Mouse (Mus musculus): ENCODE measurements around the gene Ubash3b. TPM values are rescaled to one million over a fixed set of nuclear protein-coding genes. Genes with fewer than 3 reads are reported as not detected.

The Ubash3b gene
- total RNA-seq, 1 experiment = 2.8 TPM

GRCm38 (mm10) chr9:41182550-41182949, 21.1 kb upstream of the Ubash3b start:
- Histone ChIP-seq H3K9me3 (ENCODE audit: control insufficient read depth, insufficient read depth, low read depth, low read length) (no peaks in the 10 kb centered on the region), H3K4me1 (ENCODE audit: control insufficient read depth in 2 of 2, insufficient read depth in 2 of 2, low read length in 2 of 2, poor library complexity in 1 of 2) (no peaks in the 10 kb centered on the region), H3K4me3 (ENCODE audit: insufficient read depth in 1 of 2, low read depth in 1 of 2, low read length in 2 of 2, poor library complexity in 1 of 2, severe bottlenecking in 1 of 2) (no peak overlapping the region), H3K36me3 (ENCODE audit: control insufficient read depth, insufficient read depth, low read length, poor library complexity, severe bottlenecking) (no peaks in the 10 kb centered on the region), H3K9ac (ENCODE audit: insufficient read depth, low read depth, low read length, poor library complexity, severe bottlenecking) (no peak overlapping the region), H3K27ac (ENCODE audit: insufficient read depth, low read depth, low read length, poor library complexity, severe bottlenecking) (no peak overlapping the region)
- in situ Hi-C loops (cut with MboI; ENCODE audit: low sequenced_read_pairs in 2 of 2, unreplicated experiment in 2 of 2) = loop anchor here (10.0 to 25.0 kb wide), 3 partner anchors 128 to 348 kb away; no protein-coding TSS in a partner anchor
- no peak for DNase-seq (ENCODE audit: low read depth, low spot score)
- TF ChIP-seq ZNF384 (IDR thresholded peaks at IDR 0.05; ENCODE audit: low read depth, low read length) (no peak), ZC3H11A (IDR thresholded peaks at IDR 0.05; ENCODE audit: borderline replicate concordance, low read depth, low read length) (no peak; the same call in 1 of the 2 replicates), MAFK (IDR thresholded peaks at IDR 0.05; ENCODE audit: insufficient read depth, low read depth, low read length) (no peak), HCFC1 (IDR thresholded peaks at IDR 0.05; ENCODE audit: borderline replicate concordance, insufficient read depth, low read length) (no peak), CHD2 (IDR thresholded peaks at IDR 0.05; ENCODE audit: low read depth, low read length) (no peak)

DNA sequence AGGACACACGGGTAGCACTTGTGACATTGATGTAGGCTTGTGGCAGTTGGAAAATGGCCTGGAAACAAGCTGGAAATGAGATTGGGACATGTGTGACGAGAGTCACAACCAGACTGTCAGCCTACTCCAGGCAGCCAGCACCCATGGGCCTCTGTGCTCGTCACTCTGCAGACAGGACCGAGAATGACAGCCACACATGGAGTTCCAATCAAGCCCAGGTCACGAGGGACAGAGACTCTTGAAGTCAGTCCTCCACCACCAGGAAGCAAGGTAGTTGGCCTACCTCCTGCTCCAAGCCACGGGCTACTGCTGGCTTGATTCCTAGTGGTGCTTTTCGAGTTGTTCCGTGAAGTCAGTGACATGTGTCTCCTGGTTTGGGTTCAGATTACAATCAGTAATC, 20.3 kb upstream of the Ubash3b start:
- TF ChIP-seq CHD2 (IDR thresholded peaks at IDR 0.05; ENCODE audit: low read depth, low read length) (no peak), ZC3H11A (IDR thresholded peaks at IDR 0.05; ENCODE audit: borderline replicate concordance, low read depth, low read length) (no peak), HCFC1 (IDR thresholded peaks at IDR 0.05; ENCODE audit: borderline replicate concordance, insufficient read depth, low read length) (no peak), MAFK (IDR thresholded peaks at IDR 0.05; ENCODE audit: insufficient read depth, low read depth, low read length) (no peak)
- H3K9ac ChIP-seq (ENCODE audit: insufficient read depth, low read depth, low read length, poor library complexity, severe bottlenecking) = no peak overlapping the region
- in situ Hi-C loops (cut with MboI; ENCODE audit: low sequenced_read_pairs in 2 of 2, unreplicated experiment in 2 of 2) = loop anchor here (10.0 to 25.0 kb wide), 3 partner anchors 127 to 347 kb away; no protein-coding TSS in a partner anchor
- H3K4me3 ChIP-seq (ENCODE audit: insufficient read depth in 1 of 2, low read depth in 1 of 2, low read length in 2 of 2, poor library complexity in 1 of 2, severe bottlenecking in 1 of 2) = no peak overlapping the region
- H3K4me1 ChIP-seq (ENCODE audit: control insufficient read depth in 2 of 2, insufficient read depth in 2 of 2, low read length in 2 of 2, poor library complexity in 1 of 2) = no peaks in the 10 kb centered on the region
- no peak overlapping the region for H3K27ac ChIP-seq (ENCODE audit: insufficient read depth, low read depth, low read length, poor library complexity, severe bottlenecking)
- no peaks in the 10 kb centered on the region for H3K36me3 ChIP-seq (ENCODE audit: control insufficient read depth, insufficient read depth, low read length, poor library complexity, severe bottlenecking)
- DNase-seq (ENCODE audit: low read depth, low spot score) = no peak
- no peaks in the 10 kb centered on the region for H3K9me3 ChIP-seq (ENCODE audit: control insufficient read depth, insufficient read depth, low read depth, low read length)

- H3K4me1 ChIP-seq (ENCODE audit: control insufficient read depth in 2 of 2, insufficient read depth in 2 of 2, low read length in 2 of 2, poor library complexity in 1 of 2) = no peaks in the 10 kb centered on the region
- in situ Hi-C loops (cut with MboI; ENCODE audit: low sequenced_read_pairs in 2 of 2, unreplicated experiment in 2 of 2) = loop anchor here (10.0 to 25.0 kb wide), 3 partner anchors 127 to 347 kb away; no protein-coding TSS in a partner anchor
- H3K27ac ChIP-seq (ENCODE audit: insufficient read depth, low read depth, low read length, poor library complexity, severe bottlenecking) = no peak overlapping the region
- H3K9ac ChIP-seq (ENCODE audit: insufficient read depth, low read depth, low read length, poor library complexity, severe bottlenecking) = no peak overlapping the region
- no peaks in the 10 kb centered on the region for H3K36me3 ChIP-seq (ENCODE audit: control insufficient read depth, insufficient read depth, low read length, poor library complexity, severe bottlenecking)
- no peaks in the 10 kb centered on the region for H3K9me3 ChIP-seq (ENCODE audit: control insufficient read depth, insufficient read depth, low read depth, low read length)
- TF ChIP-seq MAFK (IDR thresholded peaks at IDR 0.05; ENCODE audit: insufficient read depth, low read depth, low read length) (no peak), HCFC1 (IDR thresholded peaks at IDR 0.05; ENCODE audit: borderline replicate concordance, insufficient read depth, low read length) (no peak), ZNF384 (IDR thresholded peaks at IDR 0.05; ENCODE audit: low read depth, low read length) (no peak), CHD2 (IDR thresholded peaks at IDR 0.05; ENCODE audit: low read depth, low read length) (no peak), ZC3H11A (IDR thresholded peaks at IDR 0.05; ENCODE audit: borderline replicate concordance, low read depth, low read length) (no peak)
- no peak for DNase-seq (ENCODE audit: low read depth, low spot score)
- no peak overlapping the region for H3K4me3 ChIP-seq (ENCODE audit: insufficient read depth in 1 of 2, low read depth in 1 of 2, low read length in 2 of 2, poor library complexity in 1 of 2, severe bottlenecking in 1 of 2)
Measured at GRCm38 (mm10) chr9:41181372-41181771, 19.9 kb upstream of the Ubash3b start.

GRCm38 (mm10) chr9:41179056-41179455, 17.6 kb upstream of the Ubash3b start:
- Histone ChIP-seq H3K4me3 (ENCODE audit: insufficient read depth in 1 of 2, low read depth in 1 of 2, low read length in 2 of 2, poor library complexity in 1 of 2, severe bottlenecking in 1 of 2) (no peak overlapping the region), H3K36me3 (ENCODE audit: control insufficient read depth, insufficient read depth, low read length, poor library complexity, severe bottlenecking) (no peaks in the 10 kb centered on the region), H3K9ac (ENCODE audit: insufficient read depth, low read depth, low read length, poor library complexity, severe bottlenecking) (no peak overlapping the region), H3K4me1 (ENCODE audit: control insufficient read depth in 2 of 2, insufficient read depth in 2 of 2, low read length in 2 of 2, poor library complexity in 1 of 2) (no peaks in the 10 kb centered on the region), H3K27ac (ENCODE audit: insufficient read depth, low read depth, low read length, poor library complexity, severe bottlenecking) (no peak overlapping the region), H3K9me3 (ENCODE audit: control insufficient read depth, insufficient read depth, low read depth, low read length) (no peaks in the 10 kb centered on the region)
- DNase-seq (ENCODE audit: low read depth, low spot score) = no peak
- in situ Hi-C loops (cut with MboI; ENCODE audit: low sequenced_read_pairs in 2 of 2, unreplicated experiment in 2 of 2) = loop anchor here in 1 of 2 experiments (25.0 kb wide), 1 partner anchor 142 kb away; no protein-coding TSS in a partner anchor
- TF ChIP-seq MAFK (IDR thresholded peaks at IDR 0.05; ENCODE audit: insufficient read depth, low read depth, low read length) (no peak), ZC3H11A (IDR thresholded peaks at IDR 0.05; ENCODE audit: borderline replicate concordance, low read depth, low read length) (no peak), ZNF384 (IDR thresholded peaks at IDR 0.05; ENCODE audit: low read depth, low read length) (no peak), CHD2 (IDR thresholded peaks at IDR 0.05; ENCODE audit: low read depth, low read length) (no peak), HCFC1 (IDR thresholded peaks at IDR 0.05; ENCODE audit: borderline replicate concordance, insufficient read depth, low read length) (no peak)
